Mouse (Mus musculus): ENCODE measurements around the gene Scn1b. TPM values are rescaled to one million over a fixed set of nuclear protein-coding genes. Genes with fewer than 3 reads are reported as not detected.

Gene Scn1b
- polyA plus RNA-seq, 1 experiment from 2014 or later, result 1.1 TPM

GRCm38 (mm10) chr7:31144886-31145285 is 18.1 kb upstream of the Scn1b start:
- Histone ChIP-seq H3K4me2 (no peak overlapping the region), H3K4me1 (peaks cover 27% of the 10 kb centered on the region), H3K36me3 (ENCODE audit: poor library complexity, severe bottlenecking) (peaks cover 66% of the 10 kb centered on the region), H3K4me3 (no peak overlapping the region), H3K9ac (no peak overlapping the region), H3K9me3 (replicated peaks) (no peaks in the 10 kb centered on the region), H3K27ac (no peak overlapping the region), H3K27me3 (no peaks in the 10 kb centered on the region)
- ATAC-seq, result no peak
- WGBS, result 98% methylated on average over 16 of the region's 16 CpGs

- H3K9ac ChIP-seq, result no peak overlapping the region
- H3K4me3 ChIP-seq, result no peak overlapping the region
- WGBS, result 97% methylated on average over 10 of the region's 10 CpGs
- H3K4me2 ChIP-seq, result no peak overlapping the region
- H3K36me3 ChIP-seq (ENCODE audit: poor library complexity, severe bottlenecking), result peaks cover 92% of the 10 kb centered on the region
- no peaks in the 10 kb centered on the region for H3K9me3 ChIP-seq (replicated peaks)
- no peaks in the 10 kb centered on the region for H3K4me1 ChIP-seq
- H3K27me3 ChIP-seq, result no peaks in the 10 kb centered on the region
- no peak overlapping the region for H3K27ac ChIP-seq
- ATAC-seq, result no peak
These were observed 14.1 kb upstream of the Scn1b start for GRCm38 (mm10) chr7:31140941-31141340.

- Histone ChIP-seq H3K9ac (no peak overlapping the region), H3K27ac (no peak overlapping the region), H3K9me3 (replicated peaks) (no peaks in the 10 kb centered on the region), H3K27me3 (no peaks in the 10 kb centered on the region), H3K4me3 (no peak overlapping the region), H3K4me1 (no peaks in the 10 kb centered on the region), H3K36me3 (ENCODE audit: poor library complexity, severe bottlenecking) (peaks cover 94% of the 10 kb centered on the region), H3K4me2 (no peak overlapping the region)
- no peak for ATAC-seq
- 91% methylated on average over 4 of the region's 4 CpGs for WGBS
These were observed 13.5 kb upstream of the Scn1b start for GRCm38 (mm10) chr7:31140302-31140701.

GRCm38 (mm10) chr7:31139765-31140164 is 13.0 kb upstream of the Scn1b start:
- peak; percentile 58 for ATAC-seq

GRCm38 (mm10) chr7:31135717-31136116 is 8.9 kb upstream of the Scn1b start:
- Histone ChIP-seq H3K36me3 (ENCODE audit: poor library complexity, severe bottlenecking) (peaks cover 100% of the 10 kb centered on the region), H3K9ac (no peak overlapping the region), H3K9me3 (replicated peaks) (no peaks in the 10 kb centered on the region), H3K4me1 (no peaks in the 10 kb centered on the region), H3K27me3 (no peaks in the 10 kb centered on the region), H3K4me3 (no peak overlapping the region), H3K27ac (no peak overlapping the region), H3K4me2 (no peak overlapping the region)
- whole genome bisulfite sequencing, result 92% methylated on average over 10 of the region's 10 CpGs
- ATAC-seq, result no peak

More at GRCm38 (mm10) chr7:31139765-31140164, 13.0 kb upstream of the Scn1b start:
- Histone ChIP-seq H3K4me3 (no peak overlapping the region), H3K36me3 (ENCODE audit: poor library complexity, severe bottlenecking) (peaks cover 94% of the 10 kb centered on the region), H3K4me2 (no peak overlapping the region), H3K27me3 (no peaks in the 10 kb centered on the region), H3K4me1 (no peaks in the 10 kb centered on the region), H3K9ac (no peak overlapping the region), H3K9me3 (replicated peaks) (no peaks in the 10 kb centered on the region), H3K27ac (no peak overlapping the region)
- 71% methylated on average over 5 of the region's 5 CpGs for WGBS

- 91% methylated on average over 4 of the region's 4 CpGs for whole genome bisulfite sequencing
- Histone ChIP-seq H3K9ac (no peak overlapping the region), H3K4me3 (no peak overlapping the region), H3K4me2 (no peak overlapping the region), H3K9me3 (replicated peaks) (no peaks in the 10 kb centered on the region), H3K27ac (no peak overlapping the region), H3K27me3 (peaks cover 19% of the 10 kb centered on the region), H3K4me1 (peaks cover 7% of the 10 kb centered on the region; the same call in 1 of the 2 replicates), H3K36me3 (ENCODE audit: poor library complexity, severe bottlenecking) (peaks cover 90% of the 10 kb centered on the region)
- ATAC-seq, result no peak
These were observed 5.1 kb upstream of the Scn1b start for GRCm38 (mm10) chr7:31131866-31132265.

- H3K9me3 ChIP-seq (replicated peaks), result no peaks in the 10 kb centered on the region
- no peak overlapping the region for H3K27ac ChIP-seq
- no peak overlapping the region for H3K4me2 ChIP-seq
- H3K9ac ChIP-seq, result no peak overlapping the region
- 46% methylated on average over 4 of the region's 4 CpGs for WGBS
- H3K4me3 ChIP-seq, result no peak overlapping the region
- ATAC-seq, result no peak
- H3K4me1 ChIP-seq, result peaks cover 16% of the 10 kb centered on the region
- H3K27me3 ChIP-seq, result peaks cover 29% of the 10 kb centered on the region
- H3K36me3 ChIP-seq (ENCODE audit: poor library complexity, severe bottlenecking), result peaks cover 80% of the 10 kb centered on the region
These were observed 4.0 kb upstream of the Scn1b start for GRCm38 (mm10) chr7:31130841-31131240.

GRCm38 (mm10) chr7:31130197-31130596 is 3.4 kb upstream of the Scn1b start:
- no peak overlapping the region for H3K9ac ChIP-seq
- no peak for ATAC-seq
- no peak overlapping the region for H3K27ac ChIP-seq
- H3K4me1 ChIP-seq, result peaks cover 16% of the 10 kb centered on the region
- 97% methylated on average over 7 of the region's 7 CpGs for WGBS
- no peaks in the 10 kb centered on the region for H3K9me3 ChIP-seq (replicated peaks)
- peaks cover 73% of the 10 kb centered on the region for H3K36me3 ChIP-seq (ENCODE audit: poor library complexity, severe bottlenecking)
- peaks cover 36% of the 10 kb centered on the region for H3K27me3 ChIP-seq
- no peak overlapping the region for H3K4me2 ChIP-seq
- H3K4me3 ChIP-seq, result no peak overlapping the region

- Histone ChIP-seq H3K9me3 (replicated peaks) (no peaks in the 10 kb centered on the region), H3K27ac (no peak overlapping the region), H3K4me1 (peaks cover 16% of the 10 kb centered on the region), H3K9ac (no peak overlapping the region), H3K4me2 (no peak overlapping the region), H3K36me3 (ENCODE audit: poor library complexity, severe bottlenecking) (peaks cover 54% of the 10 kb centered on the region), H3K4me3 (no peak overlapping the region), H3K27me3 (peaks cover 45% of the 10 kb centered on the region)
- 68% methylated on average over 9 of the region's 9 CpGs for WGBS
- ATAC-seq, result peak; percentile 7; the same call in 1 of the 2 replicates
These were observed 1.4 kb upstream of the Scn1b start for GRCm38 (mm10) chr7:31128157-31128705.

- Histone ChIP-seq H3K27ac (no peak overlapping the region), H3K9me3 (replicated peaks) (no peaks in the 10 kb centered on the region), H3K4me1 (peaks cover 16% of the 10 kb centered on the region), H3K36me3 (ENCODE audit: poor library complexity, severe bottlenecking) (peaks cover 34% of the 10 kb centered on the region), H3K9ac (peak overlapping the region; percentile 63), H3K27me3 (peaks cover 45% of the 10 kb centered on the region), H3K4me3 (peak overlapping the region; percentile 51), H3K4me2 (peak overlapping the region; percentile 88)
- ATAC-seq, result no peak
- 2% methylated on average over 42 of the region's 53 CpGs for WGBS
These were observed 522 bp downstream of the Scn1b start for GRCm38 (mm10) chr7:31126211-31126751.

GRCm38 (mm10) chr7:31125116-31125515 is 1.7 kb downstream of the Scn1b start:
- Histone ChIP-seq H3K4me1 (peaks cover 16% of the 10 kb centered on the region), H3K27ac (no peak overlapping the region), H3K9ac (no peak overlapping the region), H3K4me2 (no peak overlapping the region), H3K27me3 (peaks cover 45% of the 10 kb centered on the region), H3K9me3 (replicated peaks) (no peaks in the 10 kb centered on the region), H3K4me3 (no peak overlapping the region), H3K36me3 (ENCODE audit: poor library complexity, severe bottlenecking) (peaks cover 22% of the 10 kb centered on the region)
- 87% methylated on average over 13 of the region's 13 CpGs for WGBS
- ATAC-seq, result no peak

- no peak overlapping the region for H3K4me2 ChIP-seq
- WGBS, result 92% methylated on average over 5 of the region's 5 CpGs
- peaks cover 16% of the 10 kb centered on the region for H3K4me1 ChIP-seq
- H3K27ac ChIP-seq, result no peak overlapping the region
- H3K9me3 ChIP-seq (replicated peaks), result no peaks in the 10 kb centered on the region
- no peak overlapping the region for H3K9ac ChIP-seq
- no peak overlapping the region for H3K4me3 ChIP-seq
- H3K27me3 ChIP-seq, result peaks cover 45% of the 10 kb centered on the region
- peaks cover 15% of the 10 kb centered on the region for H3K36me3 ChIP-seq (ENCODE audit: poor library complexity, severe bottlenecking)
- no peak for ATAC-seq
These were observed 2.4 kb downstream of the Scn1b start for GRCm38 (mm10) chr7:31124381-31124780.

- ATAC-seq, result no peak
- H3K27ac ChIP-seq, result no peak overlapping the region
- WGBS, result 84% methylated on average over 3 of the region's 3 CpGs
These were observed 3.1 kb downstream of the Scn1b start for GRCm38 (mm10) chr7:31123697-31124096.

More at GRCm38 (mm10) chr7:31123697-31124096, 3.1 kb downstream of the Scn1b start:
- H3K4me1 ChIP-seq, result peaks cover 16% of the 10 kb centered on the region
- H3K27me3 ChIP-seq, result peaks cover 44% of the 10 kb centered on the region
- H3K9ac ChIP-seq, result no peak overlapping the region
- no peak overlapping the region for H3K4me2 ChIP-seq
- H3K36me3 ChIP-seq (ENCODE audit: poor library complexity, severe bottlenecking), result peaks cover 8% of the 10 kb centered on the region
- H3K9me3 ChIP-seq (replicated peaks), result no peaks in the 10 kb centered on the region
- H3K4me3 ChIP-seq, result no peak overlapping the region

Data from forebrain, embryonic 13.5 days (tissue).